Mouse (Mus musculus) intestine, embryonic 14.5 days (tissue): ENCODE data around the gene Top2a. TPM values are rescaled to one million over a fixed set of nuclear protein-coding genes. Genes with fewer than 3 reads are reported as not detected.

ENCODE experiments used
- ATAC-seq: fragments of 200-750 bp; cut with Nextera tagmentation; replicated peaks from 2 replicates; pipeline ENCODE4 v1.8.0; 2017; ENCODE audit warnings: low read depth, moderate number of reproducible peaks, moderate TSS enrichment, moderate library complexity; ENCODE audit not compliant: low FRiP score, low TSS enrichment
- DNase-seq: peaks from one replicate; pipeline ENCODE4 v3.0.0-alpha.2; 2018; ENCODE audit warnings: low spot score
- H3K27ac ChIP-seq: fragments of 300-500 bp; sonication (generic); 2 replicates; pipeline ENCODE4 v1.5.1; 2014; ENCODE audit warnings: low read depth, mild to moderate bottlenecking, control low read depth
- H3K27me3 ChIP-seq: fragments of 300-500 bp; sonication (generic); replicated peaks from 2 replicates; pipeline ENCODE4 v1.6.1; 2014; ENCODE audit warnings: low read length, control low read depth; ENCODE audit not compliant: control insufficient read depth, insufficient read depth
- H3K36me3 ChIP-seq: fragments of 300-500 bp; sonication (generic); 2 replicates; pipeline ENCODE4 v1.6.1; 2014; ENCODE audit warnings: low read length, control low read depth; ENCODE audit not compliant: control insufficient read depth, insufficient read depth
- H3K4me1 ChIP-seq: fragments of 300-500 bp; sonication (generic); replicated peaks from 2 replicates; pipeline ENCODE4 v1.6.1; 2014; ENCODE audit warnings: low read length, control low read depth, mixed read lengths; ENCODE audit not compliant: control insufficient read depth, insufficient read depth
- H3K4me2 ChIP-seq: fragments of 300-500 bp; sonication (generic); 2 replicates; pipeline ENCODE4 v1.6.1; 2014; ENCODE audit warnings: low read length
- H3K4me3 ChIP-seq: fragments of 300-500 bp; sonication (generic); 2 replicates; pipeline ENCODE4 v1.5.1; 2014; ENCODE audit warnings: low read depth, low read length, control low read depth, mixed read lengths
- H3K9ac ChIP-seq: fragments of 300-500 bp; sonication (generic); 2 replicates; pipeline ENCODE4 v1.6.1; 2014; ENCODE audit warnings: mild to moderate bottlenecking, low read length
- H3K9me3 ChIP-seq: fragments of 300-500 bp; sonication (generic); 2 replicates; pipeline ENCODE4 v1.6.1; 2016; ENCODE audit warnings: low read length, control low read depth; ENCODE audit not compliant: control insufficient read depth
- WGBS: fragments of 180-500 bp; shearing (Covaris S2); extraction: QIAGEN DNeasy Blood & Tissue Kit; methylation state at CpG from one replicate; pipeline ENCODE4 v1.1.7; 2014; 5-methylcytosine and 5-hydroxymethylcytosine counted together
- polyA plus RNA-seq: library from polyadenylated mRNA; unstranded; fragments of >200 nt; fragmentation: Nextera tagmentation; extraction: Ambion mirVana; gene quantifications from 2 replicates; pipeline ENCODE4 v1.2.1, GENCODE M21; 2014

Top2a gene
- polyA plus RNA-seq, 1 experiment from 2014 or later: 248 TPM

- H3K27me3 ChIP-seq: 0 out of 2 replicates have a peak, but pooled peaks cover 2% of the 10 kb centered on the region
- ATAC-seq (no peak), DNase-seq (no peak)
- H3K9ac ChIP-seq: no peak overlapping the region
- H3K4me1 ChIP-seq: 0 out of 2 replicates have a peak, but pooled peaks cover 3% of the 10 kb centered on the region
- H3K27ac ChIP-seq: no peak overlapping the region
- no peak overlapping the region for H3K4me3 ChIP-seq
- H3K36me3 ChIP-seq: no peaks in the 10 kb centered on the region
- H3K9me3 ChIP-seq: no peaks in the 10 kb centered on the region
- 54% methylated on average over 8 of the region's 8 CpGs for WGBS
- H3K4me2 ChIP-seq: no peak overlapping the region
These were observed 40.4 kb downstream of the Top2a start for GRCm38 (mm10) chr11:98983551-98983950.

GRCm38 (mm10) chr11:98982773-98983133 lies 41.2 kb downstream of the Top2a start, which contains the start of gene Gjd3:
Gene Gjd3, minus strand, starts transcription at chr11:98983016.
- no peaks in the 10 kb centered on the region for H3K36me3 ChIP-seq
- H3K4me1 ChIP-seq: 0 out of 2 replicates have a peak, but pooled peaks cover 3% of the 10 kb centered on the region
- WGBS: 1% methylated on average over 28 of the region's 28 CpGs
- ATAC-seq (no peak), DNase-seq (no peak)
- peak within 1 kb of the TSS; percentile 36 for H3K9ac ChIP-seq
- H3K4me2 ChIP-seq: peak within 1 kb of the TSS; percentile 99
- H3K4me3 ChIP-seq: peak within 1 kb of the TSS; percentile 53
- 0 out of 2 replicates have a peak, but pooled peaks cover 2% of the 10 kb centered on the region for H3K27me3 ChIP-seq
- no peaks in the 10 kb centered on the region for H3K9me3 ChIP-seq
- H3K27ac ChIP-seq: 0 out of 2 replicates have a peak within 1 kb of the TSS, but pooled peaks have one; percentile 9

- peak; percentile 69 for ATAC-seq
- H3K36me3 ChIP-seq: no peaks in the 10 kb centered on the region
- 0 out of 2 replicates have a peak, but pooled peaks cover 2% of the 10 kb centered on the region for H3K27me3 ChIP-seq
- H3K27ac ChIP-seq: 0 out of 2 replicates have a peak overlapping the region, but pooled peaks have one; percentile 9
- peak; percentile 80 for DNase-seq
- 0 out of 2 replicates have a peak, but pooled peaks cover 3% of the 10 kb centered on the region for H3K4me1 ChIP-seq
- peak overlapping the region; percentile 53 for H3K4me3 ChIP-seq
- H3K9ac ChIP-seq: peak overlapping the region; percentile 36
- peak overlapping the region; percentile 99 for H3K4me2 ChIP-seq
- H3K9me3 ChIP-seq: no peaks in the 10 kb centered on the region
- WGBS: under 1% methylated on average over 94 of the region's 94 CpGs
These were observed 41.8 kb downstream of the Top2a start for GRCm38 (mm10) chr11:98981997-98982772.

GRCm38 (mm10) chr11:98981289-98981996 lies 42.5 kb downstream of the Top2a start:
- 0 out of 2 replicates have a peak, but pooled peaks cover 2% of the 10 kb centered on the region for H3K27me3 ChIP-seq
- ATAC-seq: 0 out of 2 replicates have a peak, but pooled peaks have one; percentile 16
- H3K9ac ChIP-seq: peak overlapping the region; percentile 36; the same call in 1 of the 2 replicates
- no peaks in the 10 kb centered on the region for H3K9me3 ChIP-seq
- H3K4me2 ChIP-seq: peak overlapping the region; percentile 99
- no peaks in the 10 kb centered on the region for H3K36me3 ChIP-seq
- DNase-seq: peak; percentile 58
- 32% methylated on average over 20 of the region's 20 CpGs for WGBS
- 0 out of 2 replicates have a peak, but pooled peaks cover 3% of the 10 kb centered on the region for H3K4me1 ChIP-seq
- H3K4me3 ChIP-seq: peak overlapping the region; percentile 53
- 0 out of 2 replicates have a peak overlapping the region, but pooled peaks have one; percentile 9 for H3K27ac ChIP-seq

GRCm38 (mm10) chr11:98979356-98979755 lies 44.6 kb downstream of the Top2a start:
- peaks cover 9% of the 10 kb centered on the region for H3K36me3 ChIP-seq
- H3K4me2 ChIP-seq: no peak overlapping the region
- H3K4me1 ChIP-seq: 0 out of 2 replicates have a peak, but pooled peaks cover 3% of the 10 kb centered on the region
- no peak overlapping the region for H3K27ac ChIP-seq
- 0 out of 2 replicates have a peak, but pooled peaks cover 2% of the 10 kb centered on the region for H3K27me3 ChIP-seq
- H3K9ac ChIP-seq: no peak overlapping the region
- no peak overlapping the region for H3K4me3 ChIP-seq
- DNase-seq (no peak), ATAC-seq (no peak)
- WGBS: 78% methylated on average over 4 of the region's 5 CpGs
- 0 out of 2 replicates have a peak, but pooled peaks cover 5% of the 10 kb centered on the region for H3K9me3 ChIP-seq

- 0 out of 2 replicates have a peak, but pooled peaks cover 5% of the 10 kb centered on the region for H3K9me3 ChIP-seq
- DNase-seq (no peak), ATAC-seq (no peak)
- no peak overlapping the region for H3K27ac ChIP-seq
- H3K27me3 ChIP-seq: 0 out of 2 replicates have a peak, but pooled peaks cover 2% of the 10 kb centered on the region
- H3K4me3 ChIP-seq: no peak overlapping the region
- H3K4me2 ChIP-seq: no peak overlapping the region
- 62% methylated on average over 15 of the region's 15 CpGs for WGBS
- peaks cover 17% of the 10 kb centered on the region for H3K36me3 ChIP-seq
- no peak overlapping the region for H3K9ac ChIP-seq
- 0 out of 2 replicates have a peak, but pooled peaks cover 3% of the 10 kb centered on the region for H3K4me1 ChIP-seq
These were observed 45.4 kb downstream of the Top2a start for GRCm38 (mm10) chr11:98978526-98979148.

- H3K4me2 ChIP-seq: no peak overlapping the region
- H3K4me1 ChIP-seq: peaks cover 16% of the 10 kb centered on the region
- 0 out of 2 replicates have a peak, but pooled peaks cover 5% of the 10 kb centered on the region for H3K9me3 ChIP-seq
- H3K27me3 ChIP-seq: no peaks in the 10 kb centered on the region
- no peak overlapping the region for H3K4me3 ChIP-seq
- H3K9ac ChIP-seq: no peak overlapping the region
- H3K36me3 ChIP-seq: peaks cover 52% of the 10 kb centered on the region
- DNase-seq (peak; percentile 84), ATAC-seq (no peak)
- no peak overlapping the region for H3K27ac ChIP-seq
- 52% methylated on average over 5 of the region's 5 CpGs for WGBS
These were observed 48.9 kb downstream of the Top2a start for GRCm38 (mm10) chr11:98974871-98975719.
